Mouse (Mus musculus) brain, embryonic 14.5 days (tissue): ENCODE results near the gene Ppfia2.

Experiments
- CTCF ChIP-seq: fragments of 200-500 bp; IDR thresholded peaks from 2 replicates; pipeline ENCODE4 v1.5.1; 2012; ENCODE audit warnings: inconsistent platforms, mild to moderate bottlenecking, moderate library complexity, borderline replicate concordance; ENCODE audit not compliant: insufficient read depth, insufficient read length; ENCODE audit errors: extremely low read depth
- POLR2A ChIP-seq: fragments of 200-500 bp; IDR thresholded peaks from 2 replicates; pipeline ENCODE4 v1.6.1; 2012; ENCODE audit warnings: mild to moderate bottlenecking, inconsistent platforms, borderline replicate concordance; ENCODE audit not compliant: poor library complexity, insufficient read depth, insufficient read length, severe bottlenecking; ENCODE audit errors: extremely low read depth

DNA sequence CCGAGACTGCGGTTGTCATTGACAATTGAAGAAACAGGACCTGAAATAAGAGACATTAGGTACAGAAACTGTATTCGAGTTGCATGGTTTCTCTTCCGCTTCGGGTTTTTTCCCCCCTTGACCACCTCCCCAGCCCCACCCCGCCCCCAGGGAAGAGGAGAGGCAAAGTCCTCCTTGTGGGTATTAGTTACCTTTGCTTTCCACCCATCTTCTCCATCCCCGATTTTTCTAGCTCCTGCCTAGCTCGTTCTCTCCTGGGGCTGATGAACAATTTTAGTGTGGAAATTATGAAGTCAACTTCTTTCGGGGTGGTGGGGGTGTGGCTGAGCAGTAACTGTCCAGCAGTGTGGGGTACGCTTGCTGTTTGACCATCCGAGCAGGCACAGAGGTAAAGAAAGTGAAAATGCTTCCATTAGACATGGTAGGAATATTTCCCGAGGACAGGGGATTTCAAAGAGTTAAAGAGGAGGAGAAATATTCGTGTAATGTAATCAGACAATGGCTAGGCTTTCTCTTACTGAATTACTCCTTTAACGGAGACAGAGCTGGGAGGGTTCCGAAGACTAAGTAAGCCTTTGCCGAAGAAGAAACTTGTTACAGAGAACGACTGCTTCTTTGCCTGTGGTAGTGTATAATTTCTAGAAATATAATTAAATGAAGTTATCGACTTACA, 530 bp downstream of the Ppfia2 start:
- no peak for TF ChIP-seq POLR2A
- no peak for TF ChIP-seq CTCF
